Mouse (Mus musculus) midbrain, embryonic 11.5 days (tissue): ENCODE measurements at regions not wholly inside any gene's neighbourhood (a gene's known extent, or its start where the extent isn't known, plus 50 kb on each side); places are given as distances from the start of the nearest gene placed in this dataset.
"Not testable (repeated sequence)": the region's sequence is repeated elsewhere in the genome, so short reads cannot be mapped to it uniquely, and the experiment has no call there.

Experiments used
- ATAC-seq: fragments of 200-750 bp; cut with Nextera tagmentation; 2 replicates; pipeline ENCODE4 v1.8.0; 2017; ENCODE audit warnings: moderate TSS enrichment, moderate library complexity; ENCODE audit not compliant: low FRiP score
- DNase-seq: peaks from one replicate; pipeline ENCODE4 v3.0.0; 2015; ENCODE audit warnings: low spot score; ENCODE audit errors: missing footprints
- H3K27ac ChIP-seq: fragments of 300-500 bp; sonication (generic); 2 replicates; pipeline ENCODE4 v1.5.1; 2014; ENCODE audit warnings: low read depth, low read length
- H3K27me3 ChIP-seq: fragments of 300-500 bp; sonication (generic); 2 replicates; pipeline ENCODE4 v1.6.1; 2014; ENCODE audit warnings: mild to moderate bottlenecking, low read length, moderate library complexity, mixed read lengths; ENCODE audit not compliant: control insufficient read depth, insufficient read depth
- H3K36me3 ChIP-seq: fragments of 300-500 bp; sonication (generic); 2 replicates; pipeline ENCODE4 v1.6.1; 2014; ENCODE audit warnings: mild to moderate bottlenecking, low read length, moderate library complexity, mixed read lengths; ENCODE audit not compliant: control insufficient read depth, insufficient read depth
- H3K4me1 ChIP-seq: fragments of 300-500 bp; sonication (generic); 2 replicates; pipeline ENCODE4 v1.6.1; 2014; ENCODE audit warnings: low read length; ENCODE audit not compliant: control insufficient read depth, insufficient read depth
- H3K4me2 ChIP-seq: fragments of 300-500 bp; sonication (generic); 2 replicates; pipeline ENCODE4 v1.6.1; 2014; ENCODE audit warnings: mild to moderate bottlenecking, moderate library complexity
- H3K4me3 ChIP-seq: fragments of 300-500 bp; sonication (generic); 2 replicates; pipeline ENCODE4 v1.5.1; 2014; ENCODE audit warnings: low read depth, low read length
- H3K9ac ChIP-seq: fragments of 300-500 bp; sonication (generic); 2 replicates; pipeline ENCODE4 v1.6.1; 2014; ENCODE audit warnings: low read length
- H3K9me3 ChIP-seq: fragments of 300-500 bp; sonication (generic); 2 replicates; pipeline ENCODE4 v1.6.1; 2016; ENCODE audit warnings: low read length; ENCODE audit not compliant: control insufficient read depth
- WGBS: fragments of 180-500 bp; shearing (Covaris S2); extraction: QIAGEN DNeasy Blood & Tissue Kit; methylation state at CpG from one replicate; pipeline ENCODE4 v1.1.7; 2014; 5-methylcytosine and 5-hydroxymethylcytosine counted together

DNA sequence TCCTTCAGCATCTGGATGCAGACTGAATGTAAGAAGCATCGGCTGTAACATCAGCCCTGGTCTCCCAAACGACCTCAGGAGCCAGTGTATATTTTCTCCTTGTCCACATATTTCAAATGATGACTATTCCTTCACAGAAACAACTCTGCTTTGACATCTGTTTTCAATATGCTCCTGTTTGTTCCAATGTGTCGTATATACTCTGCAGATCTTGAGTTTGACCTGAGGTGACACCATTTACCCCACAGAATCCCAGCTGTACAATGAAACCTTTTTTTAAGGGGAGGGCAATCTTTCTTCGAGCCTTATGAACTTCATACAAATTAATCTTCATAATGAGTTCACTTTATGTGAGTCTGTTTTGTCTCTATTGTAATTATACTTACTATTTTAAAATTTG lies 341.7 kb upstream of the Nrsn1 start:
- ATAC-seq: no peak
- no peak for DNase-seq
- no peak overlapping the region for H3K4me2 ChIP-seq
- H3K9ac ChIP-seq: no peak overlapping the region
- H3K27me3 ChIP-seq: no peaks in the 10 kb centered on the region
- no peaks in the 10 kb centered on the region for H3K4me1 ChIP-seq
- 68% methylated on average over 4 of the region's 4 CpGs for WGBS
- H3K9me3 ChIP-seq: no peaks in the 10 kb centered on the region
- H3K27ac ChIP-seq: no peak overlapping the region
- no peak overlapping the region for H3K4me3 ChIP-seq
- H3K36me3 ChIP-seq: no peaks in the 10 kb centered on the region

DNA sequence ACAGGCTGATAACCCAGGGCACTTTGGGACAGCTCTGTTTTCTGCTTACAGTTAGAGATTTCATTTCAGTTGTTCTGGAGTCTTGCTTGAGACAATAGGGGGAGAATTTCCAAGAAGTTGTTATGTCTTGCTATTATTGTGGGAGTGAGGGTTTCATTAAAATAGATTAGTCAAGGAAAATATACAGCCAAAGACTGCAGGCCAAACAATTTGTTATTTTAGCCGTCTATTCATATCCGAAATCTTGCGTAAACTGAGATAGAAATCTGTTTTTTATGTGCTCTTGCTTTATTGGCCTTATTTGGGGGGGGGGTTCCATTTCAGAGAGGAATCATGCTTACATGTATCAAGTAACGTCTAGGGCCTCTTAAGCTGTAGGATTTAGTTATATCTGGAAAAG lies 339.3 kb upstream of the Nrsn1 start:
- H3K4me3 ChIP-seq: no peak overlapping the region
- H3K4me2 ChIP-seq: no peak overlapping the region
- H3K4me1 ChIP-seq: no peaks in the 10 kb centered on the region
- no peaks in the 10 kb centered on the region for H3K9me3 ChIP-seq
- 81% methylated on average over 4 of the region's 4 CpGs for WGBS
- no peaks in the 10 kb centered on the region for H3K36me3 ChIP-seq
- DNase-seq (no peak), ATAC-seq (no peak)
- H3K9ac ChIP-seq: no peak overlapping the region
- no peak overlapping the region for H3K27ac ChIP-seq
- no peaks in the 10 kb centered on the region for H3K27me3 ChIP-seq

DNA sequence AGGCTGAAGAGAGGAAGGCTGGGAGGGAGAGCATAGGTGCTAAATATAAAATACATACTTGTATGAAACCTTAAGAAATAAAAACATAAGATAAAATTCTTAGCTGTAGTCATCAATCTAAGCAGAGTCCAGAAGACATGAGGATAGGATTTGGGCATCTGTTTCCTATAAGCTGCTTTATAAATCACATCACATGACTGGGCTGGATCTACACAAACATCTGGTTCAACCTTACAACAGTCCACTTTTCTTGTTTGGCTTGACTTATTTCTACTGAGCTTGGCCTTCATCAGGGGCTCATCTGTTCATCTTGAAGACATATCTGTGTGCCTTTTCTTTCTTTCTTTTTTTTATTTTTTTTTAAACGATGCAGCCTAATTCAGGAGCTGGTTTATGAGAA lies 338.9 kb upstream of the Nrsn1 start:
- no peak overlapping the region for H3K27ac ChIP-seq

DNA sequence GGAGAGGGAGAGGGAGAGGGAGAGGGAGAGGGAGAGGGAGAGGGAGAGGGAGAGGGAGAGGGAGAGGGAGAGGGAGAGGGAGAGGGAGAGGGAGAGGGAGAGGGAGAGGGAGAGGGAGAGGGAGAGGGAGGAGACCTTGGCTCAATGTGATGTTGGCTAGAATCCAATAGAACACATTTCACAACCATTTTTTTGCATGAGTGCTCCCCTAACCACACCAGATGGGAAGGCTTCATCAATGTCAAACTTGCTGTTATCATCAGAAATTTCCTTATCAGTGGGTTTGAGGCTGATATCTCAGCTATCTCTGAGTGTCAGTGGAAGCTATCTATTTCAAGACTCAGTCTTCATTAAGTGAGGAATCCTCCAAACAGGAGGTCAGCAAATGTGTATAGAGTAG lies 331.0 kb upstream of the Nrsn1 start:
- not testable (repeated sequence) for ATAC-seq, H3K4me2 ChIP-seq, DNase-seq, H3K4me1 ChIP-seq, H3K9ac ChIP-seq, H3K27ac ChIP-seq, H3K27me3 ChIP-seq, H3K36me3 ChIP-seq, H3K4me3 ChIP-seq, H3K9me3 ChIP-seq

More for the DNA sequence above, 338.9 kb upstream of the Nrsn1 start:
- no peaks in the 10 kb centered on the region for H3K36me3 ChIP-seq
- H3K4me1 ChIP-seq: no peaks in the 10 kb centered on the region
- H3K4me2 ChIP-seq: no peak overlapping the region
- no peak overlapping the region for H3K9ac ChIP-seq
- DNase-seq (no peak), ATAC-seq (no peak)
- 93% methylated on average over 1 of the region's 1 CpGs for WGBS
- H3K4me3 ChIP-seq: no peak overlapping the region
- H3K9me3 ChIP-seq: no peaks in the 10 kb centered on the region
- H3K27me3 ChIP-seq: no peaks in the 10 kb centered on the region

DNA sequence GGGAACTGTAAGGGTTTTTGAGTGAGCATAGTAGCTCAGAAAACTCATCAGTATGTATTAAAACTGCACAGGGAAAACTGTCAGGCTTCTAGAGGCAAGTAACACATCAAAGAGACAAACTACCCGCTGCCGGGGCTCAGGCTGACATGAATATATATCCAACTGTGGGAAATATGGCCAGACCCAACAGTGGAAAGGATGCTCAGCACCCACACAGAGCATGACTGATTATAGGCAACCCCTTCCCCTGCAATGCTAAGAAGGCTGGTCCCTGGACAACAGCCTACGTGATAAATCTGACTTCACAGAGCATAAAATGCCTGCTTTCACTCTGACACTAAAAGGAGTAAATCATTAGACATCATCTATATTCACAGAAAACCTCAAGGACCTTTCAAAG lies 324.3 kb upstream of the Nrsn1 start:
- no peak overlapping the region for H3K9ac ChIP-seq
- H3K27me3 ChIP-seq: no peaks in the 10 kb centered on the region
- no peaks in the 10 kb centered on the region for H3K9me3 ChIP-seq
- DNase-seq: no peak
- H3K4me3 ChIP-seq: no peak overlapping the region
- H3K4me1 ChIP-seq: no peaks in the 10 kb centered on the region
- H3K4me2 ChIP-seq: no peak overlapping the region
- no peak for ATAC-seq
- no peaks in the 10 kb centered on the region for H3K36me3 ChIP-seq
- no peak overlapping the region for H3K27ac ChIP-seq
- 82% methylated on average over 3 of the region's 3 CpGs for WGBS

DNA sequence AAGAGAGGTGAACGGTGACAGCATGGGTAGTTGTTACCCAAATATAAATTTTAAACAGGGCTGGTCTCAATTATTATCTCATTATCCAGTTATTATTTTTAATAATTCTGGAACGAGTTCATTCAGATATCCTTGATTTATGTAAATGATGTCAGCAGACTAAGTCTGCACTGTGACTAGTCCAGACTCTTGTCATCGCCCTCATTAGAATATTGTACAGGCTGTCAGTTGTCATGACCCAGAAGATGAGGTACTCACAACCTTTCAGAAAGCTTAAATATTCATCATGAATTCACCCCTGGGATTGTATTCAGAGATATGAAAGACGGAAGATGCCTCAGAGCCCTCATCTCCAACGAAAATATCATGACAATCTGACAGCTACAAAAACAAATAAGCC lies 300.3 kb upstream of the Nrsn1 start:
- Histone ChIP-seq H3K9me3 (no peaks in the 10 kb centered on the region), H3K4me1 (no peaks in the 10 kb centered on the region), H3K9ac (no peak overlapping the region), H3K4me3 (no peak overlapping the region), H3K27ac (no peak overlapping the region), H3K4me2 (no peak overlapping the region), H3K27me3 (no peaks in the 10 kb centered on the region), H3K36me3 (no peaks in the 10 kb centered on the region)
- ATAC-seq: peak; percentile 57; the same call in 1 of the 2 replicates
- DNase-seq: no peak
- 74% methylated on average over 5 of the region's 5 CpGs for WGBS

DNA sequence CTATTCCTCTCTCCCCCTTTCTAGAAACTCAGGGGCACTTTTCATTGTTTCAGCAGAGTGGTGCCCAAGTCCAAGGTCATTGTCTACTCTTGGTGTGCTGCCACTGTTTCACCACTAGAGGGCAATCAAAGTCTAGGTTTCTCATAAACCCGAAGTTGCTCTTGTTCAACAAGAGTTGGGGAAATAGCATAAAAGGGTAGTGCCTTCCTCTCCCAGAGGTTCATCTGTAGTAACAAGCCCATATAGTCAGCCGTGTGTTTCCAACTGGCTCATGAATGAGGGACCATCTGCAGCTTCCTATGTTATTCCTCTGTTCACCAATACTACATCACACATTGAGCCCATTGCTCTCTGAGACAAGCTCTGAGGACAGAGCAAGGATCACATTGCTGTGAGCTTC lies 292.4 kb upstream of the Nrsn1 start:
- ATAC-seq (peak; percentile 61; the same call in 1 of the 2 replicates), DNase-seq (peak; percentile 94)
- H3K4me2 ChIP-seq: no peak overlapping the region
- no peak overlapping the region for H3K4me3 ChIP-seq
- H3K27me3 ChIP-seq: no peaks in the 10 kb centered on the region
- whole genome bisulfite sequencing: 16% methylated on average over 2 of the region's 2 CpGs
- H3K36me3 ChIP-seq: no peaks in the 10 kb centered on the region
- no peaks in the 10 kb centered on the region for H3K4me1 ChIP-seq
- no peak overlapping the region for H3K9ac ChIP-seq
- H3K27ac ChIP-seq: no peak overlapping the region
- H3K9me3 ChIP-seq: no peaks in the 10 kb centered on the region

DNA sequence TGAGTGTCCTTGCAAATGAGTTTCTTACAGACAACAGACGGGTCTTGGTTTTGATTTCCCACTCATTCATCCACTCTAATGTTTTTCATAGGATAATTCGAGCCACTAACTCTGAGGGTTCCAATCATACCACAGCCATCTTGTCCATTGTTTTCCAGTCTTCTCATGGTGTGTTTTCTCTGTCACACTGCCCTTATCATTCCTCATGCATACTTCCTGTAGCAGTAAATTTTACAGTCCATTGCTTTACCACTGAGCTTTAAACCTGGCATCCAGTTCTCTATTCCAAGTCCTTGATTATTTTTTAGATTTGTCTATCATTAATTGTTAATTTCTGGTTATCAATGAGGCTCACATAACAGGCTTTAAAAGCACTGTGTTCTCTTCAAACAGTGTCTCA lies 290.0 kb upstream of the Nrsn1 start:
- DNase-seq (no peak), ATAC-seq (no peak)
- no peaks in the 10 kb centered on the region for H3K4me1 ChIP-seq
- H3K4me3 ChIP-seq: no peak overlapping the region
- no peaks in the 10 kb centered on the region for H3K27me3 ChIP-seq
- no peak overlapping the region for H3K27ac ChIP-seq
- 66% methylated on average over 2 of the region's 2 CpGs for WGBS
- H3K36me3 ChIP-seq: no peaks in the 10 kb centered on the region
- no peaks in the 10 kb centered on the region for H3K9me3 ChIP-seq
- no peak overlapping the region for H3K9ac ChIP-seq
- H3K4me2 ChIP-seq: no peak overlapping the region

DNA sequence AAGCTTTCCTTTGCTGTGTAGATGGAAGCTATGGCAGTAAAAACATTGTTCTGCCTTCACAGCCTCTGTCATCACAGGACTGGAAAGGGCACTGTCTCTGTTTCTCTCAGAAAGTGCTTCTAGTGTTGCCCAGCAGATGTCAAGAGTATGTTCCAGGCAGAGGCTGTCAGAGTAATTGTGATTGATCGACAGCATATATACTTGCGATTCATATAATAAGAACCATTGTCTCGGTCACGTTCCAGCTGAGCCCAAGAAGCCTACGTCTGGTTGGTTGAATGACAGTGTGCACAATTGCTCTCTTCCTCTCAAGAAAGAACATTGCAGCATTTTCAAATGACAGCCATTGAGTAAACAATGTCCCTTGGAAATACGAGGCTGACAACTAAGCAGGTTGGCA lies 284.7 kb upstream of the Nrsn1 start:
- no peak for DNase-seq
- Histone ChIP-seq H3K9ac (no peak overlapping the region), H3K9me3 (no peaks in the 10 kb centered on the region), H3K4me1 (no peaks in the 10 kb centered on the region), H3K36me3 (no peaks in the 10 kb centered on the region), H3K27me3 (no peaks in the 10 kb centered on the region), H3K4me3 (no peak overlapping the region), H3K27ac (no peak overlapping the region), H3K4me2 (no peak overlapping the region)
- 81% methylated on average over 6 of the region's 6 CpGs for WGBS
- no peak for ATAC-seq

DNA sequence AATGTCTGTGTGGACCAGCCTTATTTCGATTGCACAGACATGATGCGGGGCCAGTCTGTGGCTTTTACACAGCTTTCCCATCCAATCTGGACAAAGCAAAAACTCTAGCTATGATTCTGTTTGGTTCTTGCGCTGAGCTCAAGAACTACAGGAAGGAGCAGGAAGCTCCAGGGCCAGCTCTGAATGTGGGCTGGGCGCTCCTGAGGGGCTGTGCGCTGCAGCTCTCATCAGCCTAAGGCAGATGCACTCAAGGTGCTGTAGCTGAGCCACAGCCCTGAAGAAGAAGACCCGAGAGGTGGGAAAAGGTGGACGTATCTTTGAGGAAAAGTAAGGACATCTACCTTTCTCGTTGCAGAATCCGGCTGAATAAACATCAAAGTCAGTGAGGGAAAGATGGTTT lies 278.2 kb upstream of the Nrsn1 start:
- ATAC-seq (no peak), DNase-seq (peak; percentile 39)
- no peaks in the 10 kb centered on the region for H3K36me3 ChIP-seq
- no peak overlapping the region for H3K27ac ChIP-seq
- H3K4me2 ChIP-seq: no peak overlapping the region
- no peaks in the 10 kb centered on the region for H3K4me1 ChIP-seq
- no peaks in the 10 kb centered on the region; the same call in 1 of the 2 replicates for H3K9me3 ChIP-seq
- WGBS: 92% methylated on average over 9 of the region's 9 CpGs
- H3K4me3 ChIP-seq: no peak overlapping the region
- no peak overlapping the region for H3K9ac ChIP-seq
- H3K27me3 ChIP-seq: no peaks in the 10 kb centered on the region
